Mouse (Mus musculus): ENCODE results near the gene Hivep1.

GRCm38 (mm10) chr13:42060846-42061630 lies 9.2 kb downstream of the Hivep1 start:
- TF ChIP-seq CTCF (IDR thresholded peaks at IDR 0.05) (no peak), EP300 (IDR thresholded peaks at IDR 0.05) (no peak)

Data from lung, postnatal 0 days (tissue).